Mouse (Mus musculus) frontal cortex, postnatal 10 days (tissue): ENCODE data around the gene Glrx3.

ENCODE experiments used
- DNase-seq, 2 experiments: peaks; one replicate each; pipeline ENCODE4 v3.0.0; 2022; ENCODE audit warnings: low spot score in 2 of 2, mixed read lengths in 1 of 2

The Glrx3 gene

GRCm38 (mm10) chr7:137472149-137472548 is 34.7 kb downstream of the Glrx3 start:
- no peak for DNase-seq

- peak; percentile 66 to 93 for DNase-seq
These were observed 40.7 kb downstream of the Glrx3 start for GRCm38 (mm10) chr7:137477950-137478620.

GRCm38 (mm10) chr7:137478621-137478982 is 41.2 kb downstream of the Glrx3 start:
- DNase-seq, result no peak

GRCm38 (mm10) chr7:137480839-137481238 is 43.4 kb downstream of the Glrx3 start:
- DNase-seq, result no peak

GRCm38 (mm10) chr7:137483987-137484386 is 46.6 kb downstream of the Glrx3 start:
- no peak for DNase-seq

- DNase-seq, result no peak
These were observed 51.0 kb downstream of the Glrx3 start for GRCm38 (mm10) chr7:137488391-137488790.

GRCm38 (mm10) chr7:137490711-137491110 is 53.3 kb downstream of the Glrx3 start:
- no peak for DNase-seq

- DNase-seq, result no peak
These were observed 55.0 kb downstream of the Glrx3 start for GRCm38 (mm10) chr7:137492307-137492973.

GRCm38 (mm10) chr7:137498736-137499135 is 61.3 kb downstream of the Glrx3 start:
- no peak for DNase-seq

GRCm38 (mm10) chr7:137517588-137517987 is 80.2 kb downstream of the Glrx3 start:
- DNase-seq, result no peak

GRCm38 (mm10) chr7:137518028-137518576 is 80.7 kb downstream of the Glrx3 start:
- no peak for DNase-seq
